Mouse (Mus musculus) liver, embryonic 13.5 days (tissue): ENCODE data around the gene H2afv. TPM values are rescaled to one million over a fixed set of nuclear protein-coding genes. Genes with fewer than 3 reads are reported as not detected.
A peak's percentile ranks its signal among the peaks of the same experiment; 100 is the strongest.
"Not testable (repeated sequence)": the region's sequence is repeated elsewhere in the genome, so short reads cannot be mapped to it uniquely, and the experiment has no call there.

Source experiments
- ATAC-seq: fragments of 200-750 bp; cut with Nextera tagmentation; 2 replicates; pipeline ENCODE4 v1.8.0; 2017; ENCODE audit warnings: low read depth, mild to moderate bottlenecking, moderate number of reproducible peaks, moderate library complexity
- DNase-seq: peaks from one replicate; pipeline ENCODE4 v3.0.0; 2022
- H3K27ac ChIP-seq: fragments of 300-500 bp; sonication (generic); 2 replicates; pipeline ENCODE4 v1.5.1; 2015; ENCODE audit warnings: moderate library complexity, mild to moderate bottlenecking, inconsistent platforms
- H3K27me3 ChIP-seq: fragments of 300-500 bp; sonication (generic); 2 replicates; pipeline ENCODE4 v1.6.1; 2015; ENCODE audit warnings: mild to moderate bottlenecking, inconsistent platforms
- H3K36me3 ChIP-seq: fragments of 300-500 bp; sonication (generic); 2 replicates; pipeline ENCODE4 v1.6.1; 2015; ENCODE audit warnings: mild to moderate bottlenecking, inconsistent platforms
- H3K4me1 ChIP-seq: fragments of 300-500 bp; sonication (generic); replicated peaks from 2 replicates; pipeline ENCODE4 v1.6.1; 2015; ENCODE audit warnings: inconsistent platforms
- H3K4me2 ChIP-seq: fragments of 300-500 bp; sonication (generic); 2 replicates; pipeline ENCODE4 v1.6.1; 2015; ENCODE audit warnings: inconsistent platforms, mild to moderate bottlenecking, moderate library complexity
- H3K4me3 ChIP-seq: fragments of 300-500 bp; sonication (generic); replicated peaks from 2 replicates; pipeline ENCODE4 v1.5.1; 2015; ENCODE audit warnings: mild to moderate bottlenecking, inconsistent platforms
- H3K9ac ChIP-seq: fragments of 300-500 bp; sonication (generic); 2 replicates; pipeline ENCODE4 v1.6.1; 2015; ENCODE audit warnings: mild to moderate bottlenecking, inconsistent platforms
- H3K9me3 ChIP-seq: fragments of 300-500 bp; sonication (generic); replicated peaks from 2 replicates; pipeline ENCODE4 v1.6.1; 2016; ENCODE audit warnings: inconsistent platforms
- WGBS: fragments of 180-500 bp; shearing (Covaris S2); methylation state at CpG from one replicate; pipeline ENCODE4 v1.1.7; 2015; ENCODE audit not compliant: insufficient replicate concordance; 5-methylcytosine and 5-hydroxymethylcytosine counted together
- polyA plus RNA-seq: library from polyadenylated mRNA; unstranded; fragments of >200 nt; fragmentation: Nextera tagmentation; extraction: Ambion mirVana; gene quantifications from 2 replicates; pipeline ENCODE4 v1.2.1, GENCODE M21; 2015

The H2afv gene
- polyA plus RNA-seq, 1 experiment from 2014 or later = 112 TPM

GRCm38 (mm10) chr11:6436442-6436841, 7.8 kb downstream of the H2afv start:
- Histone ChIP-seq H3K27me3 (no peaks in the 10 kb centered on the region), H3K9ac (no peak overlapping the region), H3K27ac (no peak overlapping the region), H3K9me3 (no peaks in the 10 kb centered on the region), H3K4me2 (no peak overlapping the region), H3K4me3 (no peak overlapping the region), H3K36me3 (peaks cover 90% of the 10 kb centered on the region), H3K4me1 (peaks cover 6% of the 10 kb centered on the region)
- DNase-seq (peak; percentile 54), ATAC-seq (peak; percentile 80)
- 66% methylated on average over 8 of the region's 8 CpGs for WGBS

- H3K27ac ChIP-seq = no peak overlapping the region
- H3K4me3 ChIP-seq = no peak overlapping the region
- H3K4me1 ChIP-seq = no peaks in the 10 kb centered on the region; the same call in 1 of the 2 replicates
- ATAC-seq = no peak
- no peak overlapping the region for H3K4me2 ChIP-seq
- no peak for DNase-seq
- no peak overlapping the region for H3K9ac ChIP-seq
- peaks cover 96% of the 10 kb centered on the region for H3K36me3 ChIP-seq
- no peaks in the 10 kb centered on the region for H3K27me3 ChIP-seq
- no peaks in the 10 kb centered on the region for H3K9me3 ChIP-seq
- WGBS = 89% methylated on average over 7 of the region's 7 CpGs
These were observed 14.1 kb downstream of the H2afv start for GRCm38 (mm10) chr11:6430186-6430585.

GRCm38 (mm10) chr11:6420722-6421350, 23.4 kb downstream of the H2afv start:
- ATAC-seq (no peak), DNase-seq (no peak)
- Histone ChIP-seq H3K4me1 (peaks cover 40% of the 10 kb centered on the region), H3K9me3 (no peaks in the 10 kb centered on the region), H3K36me3 (peaks cover 74% of the 10 kb centered on the region), H3K4me3 (no peak overlapping the region), H3K27me3 (no peaks in the 10 kb centered on the region), H3K4me2 (no peak overlapping the region), H3K9ac (no peak overlapping the region), H3K27ac (no peak overlapping the region)
- WGBS = 61% methylated on average over 2 of the region's 2 CpGs

GRCm38 (mm10) chr11:6420283-6420703, 23.9 kb downstream of the H2afv start:
- Histone ChIP-seq H3K9ac (no peak overlapping the region), H3K4me3 (no peak overlapping the region), H3K27ac (0 out of 2 replicates have a peak overlapping the region, but pooled peaks have one; percentile 52), H3K4me2 (no peak overlapping the region), H3K27me3 (no peaks in the 10 kb centered on the region), H3K36me3 (peaks cover 71% of the 10 kb centered on the region), H3K4me1 (peaks cover 42% of the 10 kb centered on the region), H3K9me3 (no peaks in the 10 kb centered on the region)
- ATAC-seq = no peak
- DNase-seq = no peak
- 9% methylated on average over 1 of the region's 1 CpGs for WGBS

GRCm38 (mm10) chr11:6419156-6419555, 25.1 kb downstream of the H2afv start:
- H3K9me3 ChIP-seq, H3K27ac ChIP-seq, ATAC-seq, H3K27me3 ChIP-seq, H3K9ac ChIP-seq, H3K4me2 ChIP-seq, DNase-seq, H3K4me3 ChIP-seq: not testable (repeated sequence)
- Histone ChIP-seq H3K36me3 (peaks cover 65% of the 10 kb centered on the region), H3K4me1 (peaks cover 54% of the 10 kb centered on the region)
- WGBS = 52% methylated on average over 4 of the region's 4 CpGs

- peak overlapping the region; percentile 40 for H3K9ac ChIP-seq
- ATAC-seq = no peak
- peaks cover 54% of the 10 kb centered on the region for H3K4me1 ChIP-seq
- peak overlapping the region; percentile 47; the same call in 1 of the 2 replicates for H3K27ac ChIP-seq
- 77% methylated on average over 5 of the region's 5 CpGs for WGBS
- peak overlapping the region; percentile 82 for H3K4me3 ChIP-seq
- DNase-seq = no peak
- H3K27me3 ChIP-seq = no peaks in the 10 kb centered on the region
- peaks cover 8% of the 10 kb centered on the region for H3K9me3 ChIP-seq
- H3K4me2 ChIP-seq = peak overlapping the region; percentile 33
- peaks cover 65% of the 10 kb centered on the region for H3K36me3 ChIP-seq
These were observed 25.5 kb downstream of the H2afv start for GRCm38 (mm10) chr11:6418751-6419150.

- Histone ChIP-seq H3K4me2 (peak overlapping the region; percentile 96), H3K4me3 (peak overlapping the region; percentile 82), H3K4me1 (peaks cover 54% of the 10 kb centered on the region), H3K27me3 (no peaks in the 10 kb centered on the region), H3K9me3 (peaks cover 20% of the 10 kb centered on the region), H3K9ac (peak overlapping the region; percentile 94), H3K36me3 (peaks cover 58% of the 10 kb centered on the region), H3K27ac (peak overlapping the region; percentile 96)
- DNase-seq = no peak
- no peak for ATAC-seq
These were observed 26.8 kb downstream of the H2afv start for GRCm38 (mm10) chr11:6417490-6417889.

GRCm38 (mm10) chr11:6417069-6417468, 27.2 kb downstream of the H2afv start:
- Histone ChIP-seq H3K9ac (peak overlapping the region; percentile 94), H3K4me3 (peak overlapping the region; percentile 82), H3K4me2 (peak overlapping the region; percentile 96), H3K9me3 (peaks cover 24% of the 10 kb centered on the region), H3K27me3 (no peaks in the 10 kb centered on the region), H3K4me1 (peaks cover 54% of the 10 kb centered on the region), H3K27ac (peak overlapping the region; percentile 96), H3K36me3 (peaks cover 59% of the 10 kb centered on the region)
- ATAC-seq (no peak), DNase-seq (no peak)
- 15% methylated on average over 2 of the region's 2 CpGs for WGBS

GRCm38 (mm10) chr11:6416405-6417034, 27.7 kb downstream of the H2afv start:
- Histone ChIP-seq H3K4me2 (peak overlapping the region; percentile 96), H3K9me3 (peaks cover 24% of the 10 kb centered on the region), H3K36me3 (peaks cover 59% of the 10 kb centered on the region), H3K9ac (peak overlapping the region; percentile 94), H3K4me1 (peaks cover 54% of the 10 kb centered on the region), H3K27ac (peak overlapping the region; percentile 96), H3K4me3 (peak overlapping the region; percentile 82), H3K27me3 (no peaks in the 10 kb centered on the region)
- under 1% methylated on average over 30 of the region's 30 CpGs for WGBS
- DNase-seq = peak; percentile 69
- peak; percentile 68 for ATAC-seq

- Histone ChIP-seq H3K4me1 (peaks cover 54% of the 10 kb centered on the region), H3K27ac (peak overlapping the region; percentile 96), H3K4me3 (peak overlapping the region; percentile 82), H3K9ac (peak overlapping the region; percentile 94), H3K4me2 (peak overlapping the region; percentile 96), H3K36me3 (peaks cover 55% of the 10 kb centered on the region), H3K27me3 (no peaks in the 10 kb centered on the region), H3K9me3 (peaks cover 24% of the 10 kb centered on the region)
- under 1% methylated on average over 84 of the region's 102 CpGs for WGBS
- DNase-seq = peak; percentile 95
- peak; percentile 90 for ATAC-seq
These were observed 28.5 kb downstream of the H2afv start for GRCm38 (mm10) chr11:6415551-6416404.
